18 mouse cellular contexts compared by ENCODE assay signal in the genomic region with DNA sequence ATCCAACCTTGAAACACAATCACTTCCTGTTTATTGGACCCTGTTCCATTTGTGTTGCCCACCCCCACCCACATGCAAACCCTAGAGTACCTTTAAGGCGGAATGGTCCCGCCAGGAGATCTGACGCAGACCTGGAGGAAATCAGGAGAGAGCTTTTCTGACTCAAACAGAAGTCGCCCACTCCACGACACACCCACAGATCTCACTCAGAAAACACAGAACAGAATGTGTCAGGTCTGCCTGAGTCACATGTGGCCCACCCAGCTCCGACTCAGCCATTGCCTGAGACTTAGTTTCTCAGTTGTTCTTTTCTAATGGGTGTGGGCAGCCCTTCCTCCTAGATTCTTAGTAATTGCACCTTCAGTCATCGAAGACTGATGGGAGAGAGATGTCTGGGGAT.
DNase-seq lines count a peak whose midpoint lies in the region; ATAC-seq lines count a peak whose summit lies in the region.
"Had no signal": no experiment of that assay in that cellular context is flagged by ENCODE, and none has a peak within 500 bp of the region (broad histone marks: within the 10 kb centered on the region; RNA-seq: fewer than 3 reads in every experiment).

No protein-coding gene starts in this region.

- no peaks in the 10 kb centered on the region for H3K4me1 ChIP-seq in midbrain, embryonic 11.5 days (ENCODE audit: control insufficient read depth, insufficient read depth, low read length)
- H3K4me1 ChIP-seq in midbrain, embryonic 13.5 days (replicated peaks) = peaks cover 4% of the 10 kb centered on the region; the same call in 1 of the 2 replicates
- H3K4me1 ChIP-seq in heart, embryonic 11.5 days (ENCODE audit: control insufficient read depth, insufficient read depth, low read length) = peaks cover 2% of the 10 kb centered on the region; the same call in 1 of the 2 replicates
- peaks cover 4% of the 10 kb centered on the region; the same call in 1 of the 2 replicates for H3K4me1 ChIP-seq in hindbrain, embryonic 16.5 days (ENCODE audit: control insufficient read depth, insufficient read depth, low read depth, low read length)
- H3K4me1 ChIP-seq: liver, embryonic 13.5 days; stomach, embryonic 15.5 days had no signal

- H3K36me3 ChIP-seq in midbrain, embryonic 11.5 days (ENCODE audit: control insufficient read depth, insufficient read depth, low read length) = no peaks in the 10 kb centered on the region
- H3K36me3 ChIP-seq in midbrain, embryonic 13.5 days = no peaks in the 10 kb centered on the region
- H3K36me3 ChIP-seq in heart, embryonic 11.5 days (ENCODE audit: control insufficient read depth, insufficient read depth, low read length) = no peaks in the 10 kb centered on the region
- no peaks in the 10 kb centered on the region for H3K36me3 ChIP-seq in hindbrain, embryonic 16.5 days (ENCODE audit: control insufficient read depth, insufficient read depth, low read length)
- H3K36me3 ChIP-seq: embryonic facial prominence, embryonic 10.5 days; forebrain, embryonic 12.5 days; hindbrain, embryonic 12.5 days; limb, embryonic 12.5 days; liver, embryonic 13.5 days; stomach, embryonic 15.5 days had no signal

- H3K27me3 ChIP-seq in midbrain, embryonic 11.5 days (ENCODE audit: control insufficient read depth, insufficient read depth, low read length) = no peaks in the 10 kb centered on the region
- H3K27me3 ChIP-seq in midbrain, embryonic 13.5 days = no peaks in the 10 kb centered on the region
- H3K27me3 ChIP-seq in heart, embryonic 11.5 days (ENCODE audit: control insufficient read depth, insufficient read depth, low read length) = no peaks in the 10 kb centered on the region
- H3K27me3 ChIP-seq in hindbrain, embryonic 16.5 days (replicated peaks; ENCODE audit: control insufficient read depth, insufficient read depth, low read length) = no peaks in the 10 kb centered on the region
- H3K27me3 ChIP-seq: hindbrain, embryonic 12.5 days; liver, embryonic 13.5 days; stomach, embryonic 15.5 days had no signal

- 87% methylated on average over 7 of the region's 7 CpGs for WGBS in midbrain, embryonic 11.5 days
- WGBS in midbrain, embryonic 13.5 days = 89% methylated on average over 7 of the region's 7 CpGs
- WGBS in heart, embryonic 11.5 days (ENCODE audit: insufficient replicate concordance) = 70% methylated on average over 7 of the region's 7 CpGs
- WGBS in hindbrain, embryonic 16.5 days = 86% methylated on average over 7 of the region's 7 CpGs

- no peak for ATAC-seq in midbrain, embryonic 11.5 days (ENCODE audit: low FRiP score)
- ATAC-seq in midbrain, embryonic 13.5 days = no peak
- ATAC-seq in heart, embryonic 11.5 days (replicated peaks; ENCODE audit: insufficient number of reproducible peaks, low FRiP score, low TSS enrichment) = no peak
- no peak for ATAC-seq in hindbrain, embryonic 16.5 days

- no peak overlapping the region for H3K27ac ChIP-seq in midbrain, embryonic 11.5 days (ENCODE audit: low read depth, low read length)
- no peak overlapping the region for H3K27ac ChIP-seq in midbrain, embryonic 13.5 days
- no peak overlapping the region for H3K27ac ChIP-seq in heart, embryonic 11.5 days (ENCODE audit: low read depth, low read length)
- H3K27ac ChIP-seq in hindbrain, embryonic 16.5 days (ENCODE audit: low read depth, low read length) = no peak overlapping the region
- H3K27ac ChIP-seq: embryonic facial prominence, embryonic 10.5 days; forebrain, embryonic 12.5 days; hindbrain, embryonic 12.5 days; limb, embryonic 12.5 days; liver, embryonic 13.5 days; stomach, embryonic 15.5 days had no signal

- no peaks in the 10 kb centered on the region for H3K9me3 ChIP-seq in midbrain, embryonic 11.5 days (ENCODE audit: control insufficient read depth, low read length)
- H3K9me3 ChIP-seq in midbrain, embryonic 13.5 days = no peaks in the 10 kb centered on the region
- H3K9me3 ChIP-seq in heart, embryonic 11.5 days (replicated peaks; ENCODE audit: control insufficient read depth, low read length) = no peaks in the 10 kb centered on the region
- no peaks in the 10 kb centered on the region for H3K9me3 ChIP-seq in hindbrain, embryonic 16.5 days (ENCODE audit: control insufficient read depth, low read length)
- H3K9me3 ChIP-seq: embryonic facial prominence, embryonic 10.5 days; forebrain, embryonic 12.5 days; hindbrain, embryonic 12.5 days; limb, embryonic 12.5 days; liver, embryonic 13.5 days; stomach, embryonic 15.5 days had no signal

- no peak overlapping the region for H3K4me3 ChIP-seq in midbrain, embryonic 11.5 days (ENCODE audit: low read depth, low read length)
- no peak overlapping the region for H3K4me3 ChIP-seq in midbrain, embryonic 13.5 days (replicated peaks)
- H3K4me3 ChIP-seq in heart, embryonic 11.5 days (ENCODE audit: low read depth, low read length) = no peak overlapping the region
- H3K4me3 ChIP-seq in hindbrain, embryonic 16.5 days (ENCODE audit: low read length) = no peak overlapping the region
- H3K4me3 ChIP-seq: embryonic facial prominence, embryonic 10.5 days; forebrain, embryonic 12.5 days; hindbrain, embryonic 12.5 days; limb, embryonic 12.5 days; liver, embryonic 13.5 days; stomach, embryonic 15.5 days had no signal

- H3K9ac ChIP-seq in midbrain, embryonic 11.5 days (ENCODE audit: low read length) = no peak overlapping the region
- no peak overlapping the region for H3K9ac ChIP-seq in midbrain, embryonic 13.5 days (replicated peaks)
- no peak overlapping the region for H3K9ac ChIP-seq in heart, embryonic 11.5 days (ENCODE audit: low read depth, low read length)
- H3K9ac ChIP-seq in hindbrain, embryonic 16.5 days (ENCODE audit: low read depth, low read length) = no peak overlapping the region
- H3K9ac ChIP-seq: forebrain, embryonic 12.5 days; hindbrain, embryonic 12.5 days; limb, embryonic 12.5 days; liver, embryonic 13.5 days; lung, embryonic 14.5 days; stomach, embryonic 15.5 days had no signal

- DNase-seq in midbrain, embryonic 11.5 days (ENCODE audit: low spot score, missing footprints) = peak; percentile 70
- DNase-seq in layer of hippocampus, postnatal 36 days = peak; percentile 23 to 39
- peak; percentile 76 to 81 for DNase-seq in right cerebral cortex, adult 2 months (ENCODE audit: low spot score in 2 of 2)
- DNase-seq in gastrocnemius, postnatal 25 days = no peak
- DNase-seq: cerebellum, adult 8-10 months; kidney, adult 9 months; kidney, postnatal 25 days; liver, embryonic 13.5 days; lung, embryonic 14.5 days; lung, postnatal 36 days had no signal

- no peak overlapping the region for H3K4me2 ChIP-seq in midbrain, embryonic 11.5 days
- H3K4me2 ChIP-seq in midbrain, embryonic 13.5 days (replicated peaks) = no peak overlapping the region
- no peak overlapping the region for H3K4me2 ChIP-seq in heart, embryonic 11.5 days
- no peak overlapping the region for H3K4me2 ChIP-seq in hindbrain, embryonic 16.5 days (ENCODE audit: low read length)
- H3K4me2 ChIP-seq: forebrain, embryonic 12.5 days; hindbrain, embryonic 12.5 days; limb, embryonic 12.5 days; liver, embryonic 13.5 days; lung, embryonic 14.5 days; stomach, embryonic 15.5 days had no signal
